Mouse (Mus musculus): ENCODE data around the gene Cap1.

DNA sequence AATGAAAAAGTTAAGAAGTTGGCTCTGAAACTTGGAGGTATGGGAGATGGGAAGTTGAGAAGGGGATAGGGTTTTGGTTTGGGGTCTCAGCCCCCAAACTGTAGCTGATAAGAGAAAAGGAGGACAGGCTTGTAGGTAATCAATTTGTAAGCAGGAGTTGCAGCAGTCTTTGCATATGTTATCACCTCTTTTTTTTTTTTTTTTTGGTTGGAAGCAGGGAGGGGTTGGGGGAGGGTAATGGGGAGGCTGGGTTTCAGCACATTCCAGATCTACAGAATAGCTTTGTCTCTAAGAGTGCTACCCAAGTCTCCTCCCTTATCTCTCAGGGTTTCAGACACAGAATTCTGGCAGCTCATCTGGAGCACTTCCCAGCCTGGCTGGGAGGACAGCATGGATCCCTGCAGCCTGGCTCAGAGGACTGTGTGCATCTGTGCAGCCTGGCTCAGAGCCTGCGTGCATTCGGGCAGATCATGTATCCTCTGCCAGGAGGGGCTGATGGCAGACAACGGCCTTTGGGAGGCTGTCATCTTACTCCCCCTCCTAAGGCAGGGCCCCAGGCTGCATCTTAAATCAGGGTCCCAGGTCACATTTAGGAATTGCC lies 5.1 kb upstream of the Cap1 start:
- TF ChIP-seq MAFK (IDR thresholded peaks at IDR 0.05; ENCODE audit: insufficient read depth, low read depth, low read length) = no peak
- TF ChIP-seq ZC3H11A (IDR thresholded peaks at IDR 0.05; ENCODE audit: borderline replicate concordance, low read depth, low read length) = no peak
- no peak for TF ChIP-seq HCFC1 (IDR thresholded peaks at IDR 0.05; ENCODE audit: borderline replicate concordance, insufficient read depth, low read length)
